Mouse (Mus musculus): ENCODE results near the gene Gm9913. TPM values are rescaled to one million over a fixed set of nuclear protein-coding genes. Genes with fewer than 3 reads are reported as not detected.

Gene Gm9913
- total and polyA plus RNA-seq, 3 experiments, result 0.21 to 0.29 (median 0.23) TPM

DNA sequence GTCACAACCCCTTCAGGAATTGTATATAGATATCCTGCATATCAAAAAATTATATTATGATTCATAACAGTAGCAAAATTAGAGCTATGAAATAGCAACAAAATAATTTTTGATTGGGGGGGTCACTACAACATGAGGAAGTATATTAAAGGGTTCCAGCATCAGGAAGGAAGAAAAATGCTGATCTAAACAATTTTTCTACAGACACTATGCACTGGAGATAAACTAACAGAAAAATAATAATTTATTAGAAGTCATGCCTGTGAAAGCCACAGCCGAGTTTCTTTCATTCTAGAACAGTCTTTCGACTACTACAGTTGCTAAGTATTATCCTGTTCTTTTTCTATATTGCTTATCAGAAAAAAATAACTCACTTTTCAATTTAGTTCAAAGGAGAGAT, 20.6 kb downstream of the Gm9913 start:
- Histone ChIP-seq H3K36me3 (ENCODE audit: control insufficient read depth, insufficient read depth, low read length) (no peaks in the 10 kb centered on the region), H3K4me3 (no peak overlapping the region), H3K79me2 (replicated peaks; ENCODE audit: control insufficient read depth, insufficient read depth, low read length) (no peaks in the 10 kb centered on the region), H3K27ac (no peak overlapping the region), H3K9ac (ENCODE audit: low read depth, low read length) (no peak overlapping the region), H3K27me3 (ENCODE audit: control insufficient read depth, insufficient read depth, low read length) (no peaks in the 10 kb centered on the region), H3K4me1 (ENCODE audit: control insufficient read depth, insufficient read depth, low read length) (no peaks in the 10 kb centered on the region)
- intact Hi-C loops (cut with DNase I), result no loop called here
- DNase-seq, result no peak
- TF ChIP-seq EP300 (IDR thresholded peaks at IDR 0.05; ENCODE audit: insufficient read depth, low read depth, low read length) (no peak), CTCF (IDR thresholded peaks at IDR 0.05) (no peak), POLR2A (IDR thresholded peaks at IDR 0.05; ENCODE audit: insufficient read depth, low read depth, low read length) (no peak)
- WGBS, result 77% methylated on average over 2 of the region's 2 CpGs

DNA sequence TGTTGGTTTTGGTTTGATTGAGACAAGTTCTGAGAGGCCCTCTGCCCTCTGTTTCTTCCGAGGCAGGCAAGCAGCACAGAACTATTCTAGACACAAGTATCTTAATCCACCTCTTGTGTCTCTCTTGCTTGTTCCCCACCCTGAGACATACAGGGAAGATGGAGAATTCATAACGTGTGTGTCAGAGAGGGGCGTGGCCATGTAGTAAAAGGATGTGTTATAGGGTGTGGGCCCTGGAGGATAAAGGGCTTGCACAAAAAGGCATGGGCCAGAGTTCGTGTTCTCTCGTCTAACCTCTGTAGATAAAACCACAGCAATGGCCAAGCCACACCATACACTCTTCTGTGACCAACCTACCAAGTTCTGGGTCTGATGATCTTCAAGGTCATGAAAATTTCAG, 21.7 kb downstream of the Gm9913 start:
- Histone ChIP-seq H3K9ac (ENCODE audit: low read depth, low read length) (no peak overlapping the region), H3K79me2 (replicated peaks; ENCODE audit: control insufficient read depth, insufficient read depth, low read length) (no peaks in the 10 kb centered on the region), H3K36me3 (ENCODE audit: control insufficient read depth, insufficient read depth, low read length) (no peaks in the 10 kb centered on the region), H3K4me3 (no peak overlapping the region), H3K27me3 (ENCODE audit: control insufficient read depth, insufficient read depth, low read length) (no peaks in the 10 kb centered on the region), H3K4me1 (ENCODE audit: control insufficient read depth, insufficient read depth, low read length) (no peaks in the 10 kb centered on the region), H3K27ac (no peak overlapping the region)
- intact Hi-C loops (cut with DNase I), result no loop called here
- WGBS, result 66% methylated on average over 5 of the region's 5 CpGs
- TF ChIP-seq CTCF (IDR thresholded peaks at IDR 0.05) (no peak), POLR2A (IDR thresholded peaks at IDR 0.05; ENCODE audit: insufficient read depth, low read depth, low read length) (no peak), EP300 (IDR thresholded peaks at IDR 0.05; ENCODE audit: insufficient read depth, low read depth, low read length) (no peak)
- no peak for DNase-seq

GRCm38 (mm10) chr2:125530665-125531064, 25.8 kb downstream of the Gm9913 start:
- WGBS, result 38% methylated on average over 6 of the region's 6 CpGs
- intact Hi-C loops (cut with DNase I), result no loop called here

DNA sequence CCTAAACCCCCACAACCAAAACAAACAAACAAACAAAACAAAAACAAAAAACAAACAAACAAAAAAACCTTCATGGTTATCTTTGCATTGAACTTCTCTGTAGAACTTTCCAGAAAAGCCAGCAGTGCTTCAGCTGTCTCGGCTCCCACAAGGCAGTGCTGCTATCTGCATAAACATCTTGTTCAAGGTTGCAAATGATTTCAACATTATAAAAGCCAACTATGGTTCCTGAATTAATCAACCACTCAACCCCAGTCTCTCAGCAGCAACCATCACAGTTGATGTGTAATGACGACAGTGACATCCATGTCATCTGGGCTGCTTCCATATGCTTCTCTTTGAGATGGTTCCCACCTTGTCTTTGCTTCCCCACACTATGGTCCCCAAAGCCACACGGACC, 34.8 kb downstream of the Gm9913 start:
- no peak overlapping the region for H3K27ac ChIP-seq
- no peak overlapping the region for H3K4me3 ChIP-seq
- no peaks in the 10 kb centered on the region for H3K36me3 ChIP-seq (ENCODE audit: control insufficient read depth, insufficient read depth, low read length)
- H3K79me2 ChIP-seq (replicated peaks; ENCODE audit: control insufficient read depth, insufficient read depth, low read length), result no peaks in the 10 kb centered on the region
- no peaks in the 10 kb centered on the region for H3K4me1 ChIP-seq (ENCODE audit: control insufficient read depth, insufficient read depth, low read length)
- intact Hi-C loops (cut with DNase I), result no loop called here
- no peaks in the 10 kb centered on the region for H3K27me3 ChIP-seq (ENCODE audit: control insufficient read depth, insufficient read depth, low read length)
- no peak for TF ChIP-seq EP300 (IDR thresholded peaks at IDR 0.05; ENCODE audit: insufficient read depth, low read depth, low read length)
- H3K9ac ChIP-seq (ENCODE audit: low read depth, low read length), result no peak overlapping the region
- DNase-seq, result no peak
- WGBS, result 87% methylated on average over 3 of the region's 3 CpGs

More at GRCm38 (mm10) chr2:125530665-125531064, 25.8 kb downstream of the Gm9913 start:
- Histone ChIP-seq H3K9ac (ENCODE audit: low read depth, low read length) (no peak overlapping the region), H3K36me3 (ENCODE audit: control insufficient read depth, insufficient read depth, low read length) (no peaks in the 10 kb centered on the region), H3K4me3 (no peak overlapping the region), H3K27me3 (ENCODE audit: control insufficient read depth, insufficient read depth, low read length) (no peaks in the 10 kb centered on the region), H3K27ac (no peak overlapping the region), H3K4me1 (ENCODE audit: control insufficient read depth, insufficient read depth, low read length) (no peaks in the 10 kb centered on the region), H3K79me2 (replicated peaks; ENCODE audit: control insufficient read depth, insufficient read depth, low read length) (no peaks in the 10 kb centered on the region)
- TF ChIP-seq CTCF (IDR thresholded peaks at IDR 0.05), result no peak
- no peak for TF ChIP-seq EP300 (IDR thresholded peaks at IDR 0.05; ENCODE audit: insufficient read depth, low read depth, low read length)
- no peak for TF ChIP-seq POLR2A (IDR thresholded peaks at IDR 0.05; ENCODE audit: insufficient read depth, low read depth, low read length)
- DNase-seq, result peak; percentile 49 to 73

DNA sequence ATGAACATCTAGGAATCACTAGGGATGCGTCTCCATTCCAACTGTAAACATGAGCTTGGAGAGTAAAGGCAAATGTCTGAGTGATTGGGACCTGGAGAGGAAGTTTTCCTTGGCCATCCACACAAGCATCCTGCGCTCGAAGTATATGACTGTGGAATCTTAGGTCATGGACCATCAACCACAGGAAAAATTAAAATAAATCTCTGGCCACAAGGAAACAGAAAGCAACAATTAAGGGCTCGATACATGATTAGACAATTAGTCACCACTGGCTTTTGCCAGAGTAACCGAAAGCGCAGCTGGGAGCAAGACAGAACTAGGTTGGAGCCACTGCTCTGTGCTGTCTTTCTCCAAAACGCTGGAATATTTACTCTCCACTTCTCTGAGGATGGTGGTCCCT, 35.7 kb downstream of the Gm9913 start:
- no peak for TF ChIP-seq CTCF (IDR thresholded peaks at IDR 0.05)
- WGBS, result 42% methylated on average over 7 of the region's 7 CpGs
- peak in 1 of 2 experiments; percentile 14 for DNase-seq

GRCm38 (mm10) chr2:125541451-125541850, 36.6 kb downstream of the Gm9913 start:
- 69% methylated on average over 7 of the region's 7 CpGs for WGBS
- Histone ChIP-seq H3K27ac (no peak overlapping the region), H3K4me3 (no peak overlapping the region), H3K27me3 (ENCODE audit: control insufficient read depth, insufficient read depth, low read length) (no peaks in the 10 kb centered on the region), H3K9ac (ENCODE audit: low read depth, low read length) (no peak overlapping the region), H3K36me3 (ENCODE audit: control insufficient read depth, insufficient read depth, low read length) (no peaks in the 10 kb centered on the region), H3K4me1 (ENCODE audit: control insufficient read depth, insufficient read depth, low read length) (no peaks in the 10 kb centered on the region), H3K79me2 (replicated peaks; ENCODE audit: control insufficient read depth, insufficient read depth, low read length) (no peaks in the 10 kb centered on the region)
- TF ChIP-seq CTCF (IDR thresholded peaks at IDR 0.05), result no peak
- no peak for TF ChIP-seq EP300 (IDR thresholded peaks at IDR 0.05; ENCODE audit: insufficient read depth, low read depth, low read length)
- TF ChIP-seq POLR2A (IDR thresholded peaks at IDR 0.05; ENCODE audit: insufficient read depth, low read depth, low read length), result no peak
- no peak for DNase-seq
- intact Hi-C loops (cut with DNase I), result no loop called here

More for the DNA sequence above, 35.7 kb downstream of the Gm9913 start:
- H3K9ac ChIP-seq (ENCODE audit: low read depth, low read length), result no peak overlapping the region
- no peaks in the 10 kb centered on the region for H3K36me3 ChIP-seq (ENCODE audit: control insufficient read depth, insufficient read depth, low read length)
- intact Hi-C loops (cut with DNase I), result no loop called here
- no peak overlapping the region for H3K27ac ChIP-seq
- no peaks in the 10 kb centered on the region for H3K4me1 ChIP-seq (ENCODE audit: control insufficient read depth, insufficient read depth, low read length)
- no peaks in the 10 kb centered on the region for H3K27me3 ChIP-seq (ENCODE audit: control insufficient read depth, insufficient read depth, low read length)
- no peak overlapping the region for H3K4me3 ChIP-seq
- H3K79me2 ChIP-seq (replicated peaks; ENCODE audit: control insufficient read depth, insufficient read depth, low read length), result no peaks in the 10 kb centered on the region
